Comparison of ENCODE assay signal across 8 mouse cellular contexts in genomic region chr17:67473137-67473536, GRCm38 (mm10).
A peak's percentile ranks its signal among the peaks of the same experiment; 100 is the strongest.
DNase-seq lines count a peak whose midpoint lies in the region; ATAC-seq and TF ChIP-seq lines count a peak whose summit lies in the region.

No protein-coding gene starts in this region.

- H3K9ac ChIP-seq in neural tube, embryonic 15.5 days (replicated peaks): no peak overlapping the region
- H3K9ac ChIP-seq in liver, postnatal 0 days (replicated peaks): no peak overlapping the region

- TF ChIP-seq CTCF in liver, postnatal 0 days (IDR thresholded peaks at IDR 0.05; ENCODE audit: low read depth): peak; percentile 67

- TF ChIP-seq EP300 in liver, postnatal 0 days (IDR thresholded peaks at IDR 0.05; ENCODE audit: low read depth): no peak

- no peak for ATAC-seq in neural tube, embryonic 15.5 days (ENCODE audit: low FRiP score)
- no peak for ATAC-seq in liver, postnatal 0 days
- ATAC-seq in megakaryocyte-erythroid progenitor cell, adult 5-6 weeks (replicated peaks; ENCODE audit: low FRiP score, low TSS enrichment, poor library complexity, severe bottlenecking): no peak

- no peaks in the 10 kb centered on the region for H3K36me3 ChIP-seq in neural tube, embryonic 15.5 days
- H3K36me3 ChIP-seq in liver, postnatal 0 days (replicated peaks; ENCODE audit: insufficient read depth, low read length): no peaks in the 10 kb centered on the region

- H3K4me3 ChIP-seq in neural tube, embryonic 15.5 days (replicated peaks): no peak overlapping the region
- no peak overlapping the region for H3K4me3 ChIP-seq in liver, postnatal 0 days (ENCODE audit: low read depth, low read length)

- no peaks in the 10 kb centered on the region for H3K9me3 ChIP-seq in neural tube, embryonic 15.5 days (replicated peaks)
- H3K9me3 ChIP-seq in liver, postnatal 0 days (ENCODE audit: low read length): no peaks in the 10 kb centered on the region

- H3K4me1 ChIP-seq in neural tube, embryonic 15.5 days: no peaks in the 10 kb centered on the region
- no peaks in the 10 kb centered on the region for H3K4me1 ChIP-seq in liver, postnatal 0 days (ENCODE audit: insufficient read depth)

- peak; percentile 70 for DNase-seq in neural tube, embryonic 10.5 days (ENCODE audit: extremely low spot score, low spot score)
- DNase-seq in cerebellum, postnatal 14 days: peak; percentile 69 to 76
- peak; percentile 17 to 22 for DNase-seq in gastrocnemius, adult 8-10 months (ENCODE audit: low spot score in 2 of 2)
- DNase-seq in kidney, postnatal 10 days: peak; percentile 88
- DNase-seq in liver, postnatal 0 days: peak; percentile 58
- peak; percentile 77 to 80 for DNase-seq in right cerebral cortex, adult 2 months (ENCODE audit: low spot score in 2 of 2)

- 38% methylated on average over 2 of the region's 2 CpGs for WGBS in neural tube, embryonic 15.5 days
- WGBS in liver, postnatal 0 days (ENCODE audit: insufficient replicate concordance): 36% methylated on average over 2 of the region's 2 CpGs

- H3K27ac ChIP-seq in neural tube, embryonic 15.5 days (replicated peaks): no peak overlapping the region
- H3K27ac ChIP-seq in liver, postnatal 0 days (ENCODE audit: low read depth): no peak overlapping the region

- no peaks in the 10 kb centered on the region for H3K27me3 ChIP-seq in neural tube, embryonic 15.5 days (replicated peaks)
- H3K27me3 ChIP-seq in liver, postnatal 0 days (ENCODE audit: insufficient read depth, low read length): no peaks in the 10 kb centered on the region

- H3K4me2 ChIP-seq in neural tube, embryonic 15.5 days: no peak overlapping the region
- H3K4me2 ChIP-seq in liver, postnatal 0 days (ENCODE audit: low read depth, low read length): no peak overlapping the region

Comparison
In these comparisons a context has a peak if more than half of its experiments do, and no peak if none do; other contexts are left out.
1. DNase-seq: peak in every context shown above with its lines; median percentile 88 in kidney, postnatal 10 days; 78 in right cerebral cortex, adult 2 months; 72 in cerebellum, postnatal 14 days; 70 in neural tube, embryonic 10.5 days; 58 in liver, postnatal 0 days; 20 in gastrocnemius, adult 8-10 months.